Mouse (Mus musculus) Muller cell, postnatal 12 days (primary cell): ENCODE measurements around the gene Gpr153.
A peak's percentile ranks its signal among the peaks of the same experiment; 100 is the strongest.

Source experiments
- DNase-seq: peaks from one replicate; pipeline ENCODE4 v3.0.0-alpha.2; 2015; ENCODE audit errors: inconsistent ontology term

Gpr153 gene

DNA sequence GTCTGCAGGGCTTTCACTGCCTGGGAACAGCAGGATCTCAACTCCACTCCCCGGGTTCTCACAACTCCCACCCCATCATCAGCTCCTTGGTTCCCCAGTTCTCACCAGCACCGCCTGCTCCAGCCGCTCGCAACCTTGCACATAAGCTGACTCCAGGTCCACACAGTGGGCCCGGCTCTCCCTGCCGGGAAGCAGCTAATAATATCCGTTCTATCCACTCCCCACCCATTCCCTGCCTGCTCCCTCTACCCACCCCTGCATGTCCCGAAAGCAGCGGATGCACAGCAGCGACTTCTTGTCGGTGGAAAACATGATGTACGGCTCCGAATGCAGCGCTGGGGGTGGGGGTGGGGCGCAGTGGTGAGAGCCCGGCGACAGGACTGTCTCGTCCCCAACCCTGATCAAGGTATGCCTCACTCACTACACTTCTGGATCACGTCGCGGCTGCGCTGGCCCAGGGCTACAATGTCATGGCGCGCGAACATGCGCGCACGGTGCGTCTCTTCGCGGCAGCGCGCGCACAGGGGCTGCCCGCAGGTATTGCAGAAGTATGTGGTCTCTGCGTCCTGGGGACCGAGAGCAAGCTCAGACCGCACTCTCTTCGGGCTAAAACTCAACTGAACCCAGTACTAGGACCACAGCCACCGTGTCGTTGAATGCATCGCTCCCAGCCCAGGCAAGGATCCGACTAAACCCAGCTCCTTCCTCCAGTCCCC lies 41.6 kb downstream of the Gpr153 start:
- no peak for DNase-seq

DNA sequence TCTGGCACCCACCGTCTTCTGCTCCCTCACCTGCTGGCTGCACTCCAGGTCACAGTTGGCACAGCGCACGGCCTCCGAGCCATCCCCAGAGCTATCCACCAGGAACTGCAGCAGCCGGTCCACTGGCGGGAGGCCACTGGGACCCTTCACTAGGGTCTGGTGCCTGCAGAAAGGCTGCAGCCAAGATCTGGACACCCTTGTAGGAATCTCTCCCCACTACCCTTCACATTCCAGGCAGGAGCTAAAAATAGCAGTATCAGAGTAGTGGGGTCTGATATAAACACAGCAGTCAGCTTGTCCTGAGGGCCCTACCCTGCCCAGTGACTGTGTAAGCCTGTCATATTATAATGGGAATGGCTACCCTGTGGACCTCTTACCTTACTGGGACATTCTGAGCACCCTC lies 43.6 kb downstream of the Gpr153 start:
- no peak for DNase-seq

DNA sequence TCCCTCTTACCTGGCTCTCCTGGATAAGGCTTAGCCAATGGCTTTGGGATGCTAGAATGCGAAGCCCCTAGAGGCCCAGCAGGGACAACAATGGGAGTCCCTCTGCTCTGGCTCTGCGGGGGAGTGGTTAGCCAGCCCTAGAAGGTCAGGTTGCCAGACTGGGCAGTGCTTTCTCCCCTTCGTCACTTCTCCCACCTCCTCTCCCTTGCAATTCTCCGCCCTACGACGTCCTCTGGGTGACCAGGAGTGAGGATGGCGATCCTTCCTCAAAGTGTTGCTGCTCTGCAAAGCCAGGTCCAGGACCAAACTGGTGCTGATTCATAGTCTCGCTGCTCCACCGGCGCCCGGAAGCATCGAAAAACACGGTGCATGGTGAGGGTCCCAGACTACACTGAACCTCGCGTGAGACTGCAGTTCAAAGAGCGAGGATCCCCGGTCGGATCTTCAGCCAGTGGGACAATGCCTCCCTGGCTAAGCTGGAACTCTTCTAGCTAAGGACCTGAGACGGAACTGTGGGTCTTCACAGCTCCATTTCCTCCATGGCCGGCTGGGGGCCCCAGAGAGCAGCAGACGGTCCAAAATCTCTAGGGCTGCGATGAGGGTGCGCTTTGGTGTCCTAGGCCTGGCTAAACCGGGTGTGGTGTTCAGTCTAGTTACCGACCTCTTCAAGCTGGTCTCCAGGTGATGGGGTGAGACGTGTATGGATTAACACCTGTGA lies 44.6 kb downstream of the Gpr153 start, which contains the start of gene Rnf207:
Rnf207 (minus strand) TSS at position 477 of the 718 bp plus-strand sequence.
- DNase-seq = peak; percentile 59

DNA sequence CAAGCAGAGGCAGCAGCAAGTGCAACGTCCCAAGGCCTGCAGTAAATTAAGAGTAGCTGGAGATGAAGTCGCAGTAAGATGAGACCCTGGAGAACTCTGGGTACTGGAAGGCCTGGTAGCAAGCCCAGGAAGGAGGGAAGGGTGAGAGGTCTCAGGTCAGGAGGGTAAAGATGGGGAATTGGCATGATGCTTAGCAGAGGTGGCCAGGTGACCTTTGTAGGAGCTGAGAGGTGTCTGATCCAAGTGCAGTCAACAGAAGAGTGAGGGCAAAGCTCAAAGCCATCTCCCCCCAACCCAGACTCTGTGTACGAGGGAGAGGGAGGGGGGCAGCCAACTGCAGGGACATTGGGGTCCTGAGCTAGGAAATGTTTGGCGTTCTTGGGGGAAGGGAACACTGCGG lies 47.4 kb downstream of the Gpr153 start:
- no peak for DNase-seq

DNA sequence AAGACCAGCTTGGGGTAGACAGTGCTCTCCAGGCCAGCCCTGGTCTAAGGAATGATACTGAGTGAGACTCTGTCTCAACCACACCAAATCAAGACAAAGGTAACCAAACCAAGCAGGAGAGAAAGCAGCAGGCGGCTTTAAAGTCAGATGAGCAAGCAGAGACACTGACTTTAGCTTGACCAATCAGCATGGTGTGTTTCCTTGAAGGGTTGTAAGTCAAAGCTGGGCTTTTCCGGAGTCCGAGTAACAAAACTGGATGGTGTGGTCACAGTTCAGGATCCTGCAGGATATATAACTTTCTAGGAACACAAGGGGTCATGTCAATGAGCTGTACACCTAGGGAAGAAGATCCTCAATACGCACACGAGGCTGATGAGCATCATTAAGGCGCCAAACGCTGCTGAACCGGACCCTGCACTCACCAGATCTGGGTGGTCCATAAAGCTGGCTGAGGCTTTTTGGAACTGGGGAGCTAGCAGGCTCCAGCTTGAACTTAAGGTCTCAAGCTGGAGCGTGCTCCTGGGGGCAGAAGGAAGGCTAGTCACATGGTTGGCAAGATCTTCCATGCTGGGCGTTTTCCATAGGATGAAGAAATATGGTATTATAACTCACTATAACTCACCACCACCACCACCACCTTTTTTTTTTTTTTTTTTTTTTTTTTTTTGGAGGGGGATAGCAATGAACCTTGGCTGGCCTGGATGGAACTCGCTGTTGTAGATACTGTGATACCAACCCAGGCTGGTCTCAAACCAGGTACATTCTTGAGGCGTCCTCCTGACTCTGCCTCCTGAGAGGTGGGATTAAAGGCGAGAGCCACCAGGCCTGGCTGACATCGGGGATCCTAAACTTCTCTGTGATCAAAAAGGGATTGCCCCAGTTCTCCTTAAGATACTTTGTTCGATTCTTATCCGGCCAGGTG lies 50.9 kb downstream of the Gpr153 start:
- DNase-seq = no peak

DNA sequence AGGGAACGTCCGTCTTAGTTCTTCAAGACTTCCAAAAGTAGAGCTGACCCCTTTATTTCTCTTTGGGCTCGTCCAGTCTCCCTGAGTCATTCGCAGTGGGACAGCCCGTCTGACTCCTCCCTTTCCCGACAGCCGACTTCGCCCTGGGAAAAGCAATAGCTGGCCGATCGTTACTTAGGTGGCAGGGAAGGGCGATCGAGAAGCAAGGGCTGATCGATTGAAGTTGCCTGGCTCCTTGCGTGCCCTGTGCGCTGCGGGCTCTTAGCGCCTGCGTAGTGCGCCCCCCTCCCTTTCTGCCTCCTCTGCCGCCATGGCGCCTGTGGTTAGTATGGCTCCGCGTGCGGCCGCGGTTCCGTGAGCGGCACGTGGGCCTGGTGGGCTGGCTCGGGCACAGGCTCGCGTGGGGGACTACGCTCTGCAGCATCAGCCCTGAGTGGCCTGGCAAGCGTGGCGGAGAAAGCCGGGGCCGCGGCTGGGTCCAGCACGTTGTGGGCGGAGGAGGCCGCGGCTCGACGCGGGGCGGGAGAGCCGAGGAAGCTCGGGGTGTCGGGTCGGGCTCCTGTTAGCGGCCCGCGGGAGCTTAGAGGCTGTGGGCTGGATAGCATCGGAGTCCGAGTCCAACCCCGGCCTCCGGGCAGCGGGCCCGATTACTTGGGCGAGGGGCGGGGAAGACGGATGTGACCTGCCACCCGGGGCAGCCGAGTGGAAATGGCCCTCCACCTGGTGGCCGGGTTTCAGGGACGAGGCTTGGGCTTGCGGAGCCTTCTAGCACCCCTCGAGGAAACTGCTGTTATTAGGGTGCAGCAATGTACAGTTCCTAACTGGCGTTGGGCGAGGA lies 51.8 kb downstream of the Gpr153 start, which contains the start of gene Rpl22:
Rpl22 (plus strand) TSS at position 169 of the 838 bp plus-strand sequence.
- peak; percentile 97 for DNase-seq

DNA sequence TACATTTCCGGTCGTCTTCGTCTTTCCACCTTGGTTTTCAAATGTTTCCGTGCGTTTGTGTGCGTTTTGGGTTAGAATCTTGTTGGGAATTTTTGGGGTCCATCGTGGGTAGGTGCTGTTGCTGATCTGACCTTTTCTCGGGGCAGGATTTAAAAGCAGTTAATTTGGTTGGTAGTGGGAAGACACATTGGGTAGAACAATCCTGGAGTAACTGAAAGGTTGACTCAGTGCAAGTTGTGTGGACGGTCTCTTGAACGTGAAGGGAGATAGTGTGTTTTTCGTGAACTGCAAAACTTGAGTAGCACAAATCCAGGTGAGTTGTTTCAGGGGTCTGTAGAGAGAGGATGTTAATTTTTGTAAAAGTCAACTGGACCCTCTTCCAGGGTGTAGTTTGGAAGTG lies 52.5 kb downstream of the Gpr153 start:
- no peak for DNase-seq

DNA sequence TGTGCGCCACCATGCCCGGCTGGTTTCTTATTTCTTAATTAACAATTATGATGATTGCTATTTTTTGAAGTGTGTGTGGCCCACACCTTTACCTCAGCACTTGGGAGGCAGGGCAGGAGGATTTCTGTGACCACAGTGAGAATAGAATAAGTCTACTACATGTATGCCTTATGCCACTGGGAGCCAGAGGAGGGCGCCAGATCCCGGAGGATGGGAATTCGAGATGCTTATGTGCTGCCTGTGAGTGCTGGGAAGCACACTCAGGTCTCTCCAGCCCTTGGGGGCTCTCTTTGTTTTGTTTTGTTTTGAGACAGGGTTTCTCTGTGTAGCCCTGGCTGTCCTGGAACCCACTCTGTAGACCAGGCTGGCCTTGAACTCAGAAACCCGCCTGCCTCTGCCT lies 54.7 kb downstream of the Gpr153 start:
- DNase-seq = peak; percentile 59

DNA sequence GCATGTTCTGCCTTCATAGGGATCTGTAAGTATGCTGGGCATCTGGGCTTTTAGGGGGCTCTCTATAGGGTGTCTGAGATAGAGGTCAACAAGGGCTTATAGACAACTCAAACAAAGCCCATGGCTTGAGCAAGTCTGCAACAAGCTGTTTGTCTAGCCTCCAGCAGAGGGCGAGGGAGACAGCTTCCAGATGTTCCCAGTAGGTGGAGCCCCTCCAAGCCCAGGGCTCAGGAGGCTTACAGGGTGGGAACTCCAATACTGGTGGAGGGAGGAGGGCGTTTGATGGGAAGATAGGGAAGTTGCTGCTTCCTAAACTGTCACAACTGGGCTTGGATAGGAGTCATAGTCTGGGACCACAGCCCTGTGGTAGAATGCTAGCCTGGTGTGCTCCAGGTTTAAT lies 58.9 kb downstream of the Gpr153 start:
- peak; percentile 59 for DNase-seq

DNA sequence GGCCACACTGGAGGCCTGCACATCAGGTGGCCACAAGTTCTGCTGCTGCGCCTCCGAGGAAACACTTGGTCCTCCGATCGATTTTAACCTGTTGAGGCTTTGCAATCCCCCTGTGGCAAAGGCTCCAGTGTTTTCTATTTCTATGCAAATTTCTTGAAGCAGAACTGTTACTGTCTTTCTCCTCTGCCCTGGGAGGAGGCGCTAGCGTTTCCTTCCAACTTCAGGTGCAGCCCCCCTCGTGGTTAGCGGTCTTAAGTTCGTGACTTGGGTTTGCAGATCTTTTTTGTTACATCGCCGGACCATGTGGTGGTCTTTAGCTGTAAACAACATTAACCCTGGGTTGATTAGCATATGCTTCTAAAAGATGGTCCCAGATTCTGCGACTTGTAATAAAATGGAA lies 59.6 kb downstream of the Gpr153 start:
- no peak for DNase-seq
